Comparison of ENCODE assay signal across 8 mouse cellular contexts in the genomic region with DNA sequence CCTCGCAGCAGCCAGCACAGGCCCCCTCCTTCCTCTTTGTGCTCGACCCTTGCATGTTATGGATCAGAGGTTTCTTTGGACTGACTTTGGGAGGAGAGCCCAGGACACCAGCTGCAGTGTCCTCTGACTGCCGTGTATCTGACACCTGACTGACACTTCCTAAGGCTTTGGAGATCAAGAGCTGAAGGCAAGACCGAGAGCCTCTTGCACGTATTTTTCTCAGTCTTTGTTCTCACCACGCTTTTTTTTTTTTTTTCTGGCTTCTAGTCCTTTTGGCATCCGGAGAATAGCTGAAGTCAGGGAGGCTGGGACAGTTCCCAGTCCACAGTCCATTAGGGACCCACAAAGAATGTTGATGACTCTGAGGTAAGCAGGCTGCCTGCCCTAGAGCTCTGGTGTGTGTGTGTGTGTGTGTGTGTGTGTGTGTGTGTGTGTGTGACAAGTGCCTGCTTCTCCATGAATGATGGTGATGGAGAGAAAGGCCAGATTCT. TPM values are rescaled to one million over a fixed set of nuclear protein-coding genes. Genes with fewer than 3 reads are reported as not detected.
DNase-seq lines count a peak whose midpoint lies in the region; ATAC-seq lines count a peak whose summit lies in the region.

No protein-coding gene starts in this region.

- intact Hi-C loops in left cerebral cortex, postnatal 4 days (cut with DNase I): loop anchor here (10.0 kb wide), 1 partner anchor 422 kb away; no protein-coding TSS in a partner anchor

- peaks cover 12% of the 10 kb centered on the region; the same call in 1 of the 2 replicates for H3K4me1 ChIP-seq in hindbrain, embryonic 14.5 days (replicated peaks; ENCODE audit: control insufficient read depth, insufficient read depth, low read length)
- peaks cover 10% of the 10 kb centered on the region for H3K4me1 ChIP-seq in midbrain, embryonic 16.5 days (ENCODE audit: control insufficient read depth, insufficient read depth, low read length)

- peak; percentile 21 for DNase-seq in left cerebral cortex, postnatal 4 days
- no peak for DNase-seq in left cerebral cortex, adult 9 months (ENCODE audit: low spot score in 2 of 2)
- peak; percentile 62 for DNase-seq in gastrocnemius, adult 18-20 months (ENCODE audit: low spot score)
- DNase-seq in hindbrain, embryonic 14.5 days (ENCODE audit: low spot score): no peak
- DNase-seq in thymus, postnatal 14 days: no peak
- no peak for DNase-seq in cerebellum, postnatal 25 days
- no peak for DNase-seq in ovary, postnatal 10 days (ENCODE audit: low spot score)

- H3K9me3 ChIP-seq in hindbrain, embryonic 14.5 days (ENCODE audit: control insufficient read depth, low read length): no peaks in the 10 kb centered on the region
- H3K9me3 ChIP-seq in midbrain, embryonic 16.5 days (replicated peaks; ENCODE audit: control insufficient read depth, low read length, poor library complexity, severe bottlenecking): no peaks in the 10 kb centered on the region

- H3K36me3 ChIP-seq in hindbrain, embryonic 14.5 days (replicated peaks; ENCODE audit: control insufficient read depth, insufficient read depth): no peaks in the 10 kb centered on the region
- no peaks in the 10 kb centered on the region for H3K36me3 ChIP-seq in midbrain, embryonic 16.5 days (ENCODE audit: control insufficient read depth, insufficient read depth, low read length)

- no peak overlapping the region for H3K4me2 ChIP-seq in hindbrain, embryonic 14.5 days (replicated peaks)
- no peak overlapping the region for H3K4me2 ChIP-seq in midbrain, embryonic 16.5 days (ENCODE audit: low read length)

- H3K27me3 ChIP-seq in hindbrain, embryonic 14.5 days (ENCODE audit: control insufficient read depth, insufficient read depth, low read length): no peaks in the 10 kb centered on the region
- H3K27me3 ChIP-seq in midbrain, embryonic 16.5 days (ENCODE audit: control insufficient read depth, insufficient read depth, low read depth, low read length): no peaks in the 10 kb centered on the region

- H3K27ac ChIP-seq in hindbrain, embryonic 14.5 days: peak overlapping the region; percentile 18; the same call in 1 of the 2 replicates
- no peak overlapping the region for H3K27ac ChIP-seq in midbrain, embryonic 16.5 days (ENCODE audit: low read length)

- no peak overlapping the region for H3K9ac ChIP-seq in hindbrain, embryonic 14.5 days
- H3K9ac ChIP-seq in midbrain, embryonic 16.5 days (ENCODE audit: low read depth, low read length): no peak overlapping the region

- WGBS in hindbrain, embryonic 14.5 days: 13% methylated on average over 7 of the region's 7 CpGs
- WGBS in midbrain, embryonic 16.5 days: 17% methylated on average over 7 of the region's 7 CpGs

- ATAC-seq in hindbrain, embryonic 14.5 days (ENCODE audit: low FRiP score): peak; percentile 22; the same call in 1 of the 2 replicates
- peak; percentile 43; the same call in 1 of the 2 replicates for ATAC-seq in midbrain, embryonic 16.5 days

- H3K4me3 ChIP-seq in hindbrain, embryonic 14.5 days (replicated peaks; ENCODE audit: low read length): no peak overlapping the region
- no peak overlapping the region for H3K4me3 ChIP-seq in midbrain, embryonic 16.5 days (ENCODE audit: low read depth, low read length)

RNA-seq across cellular contexts. Expression of a gene that starts 2.1 kb away (rescaled TPM):
- total RNA-seq in left cerebral cortex, postnatal 4 days (2021): under 1 TPM in 1 of 2 experiments, not detected in 1; 0.26 TPM
- total RNA-seq in gastrocnemius, adult 18-20 months (2021): not detected
- polyA plus RNA-seq in hindbrain, embryonic 14.5 days (2014; fragmentation: Nextera tagmentation; extraction: Ambion mirVana): 0.13 and 0.21 TPM in 2 replicates
- polyA plus RNA-seq in midbrain, embryonic 16.5 days (2015; fragmentation: Nextera tagmentation; extraction: Ambion mirVana): 0.19 TPM in 1 of 2 replicates, not detected in the other

RNA-seq across cellular contexts. Expression of a gene that starts 59.8 kb away (rescaled TPM):
- 10 to 100 TPM; 89.1 to 91.0 TPM for total RNA-seq in left cerebral cortex, postnatal 4 days (2021)
- total RNA-seq in gastrocnemius, adult 18-20 months (2021): 10 to 100 TPM; 32.3 to 32.7 TPM
- 26.9 and 28.8 TPM in 2 replicates for polyA plus RNA-seq in hindbrain, embryonic 14.5 days (2014; fragmentation: Nextera tagmentation; extraction: Ambion mirVana)
- 28.4 and 30.0 TPM in 2 replicates for polyA plus RNA-seq in midbrain, embryonic 16.5 days (2015; fragmentation: Nextera tagmentation; extraction: Ambion mirVana)

Comparison
In these comparisons a context has a peak if more than half of its experiments do, and no peak if none do; other contexts are left out.
1. DNase-seq: peak in left cerebral cortex, postnatal 4 days (single experiment) and gastrocnemius, adult 18-20 months (single experiment); none in left cerebral cortex, adult 9 months (0 of 2), hindbrain, embryonic 14.5 days (single experiment), thymus, postnatal 14 days (single experiment), cerebellum, postnatal 25 days (0 of 2) and ovary, postnatal 10 days (single experiment).